Mouse (Mus musculus) CH12.LX (cell line): Measurements from ENCODE around the gene Aig1. TPM values are rescaled to one million over a fixed set of nuclear protein-coding genes. Genes with fewer than 3 reads are reported as not detected.

Experiments used
- DNase-seq: peaks from one replicate; pipeline ENCODE4 v3.0.0-alpha.2; 2013; ENCODE audit errors: extremely low read depth
- H3K27ac ChIP-seq: 2 replicates; pipeline ENCODE4 v1.5.1; 2012; ENCODE audit warnings: low read depth, mild to moderate bottlenecking, control low read depth, moderate library complexity; ENCODE audit not compliant: insufficient read depth
- H3K27me3 ChIP-seq: replicated peaks from 2 replicates; pipeline ENCODE3; 2012; ENCODE audit warnings: inconsistent platforms
- H3K36me3 ChIP-seq, 2 experiments: replicated peaks in 1 of 2; 2 replicates each; pipeline versions ENCODE3 to v1.6.1; 2012; ENCODE audit warnings: inconsistent platforms in 1 of 2, low read length in 1 of 2, mild to moderate bottlenecking in 1 of 2, mixed read lengths in 1 of 2, moderate library complexity in 1 of 2; ENCODE audit not compliant: control insufficient read depth in 1 of 2, insufficient read depth in 1 of 2
- H3K4me1 ChIP-seq, 2 experiments: 2 replicates each; pipeline ENCODE4 v1.6.1; 2012; ENCODE audit warnings: inconsistent platforms in 1 of 2, moderate library complexity in 1 of 2; ENCODE audit not compliant: insufficient read depth in 2 of 2, control insufficient read depth in 1 of 2
- H3K4me2 ChIP-seq: 2 replicates; pipeline ENCODE4 v1.6.1; 2012; ENCODE audit warnings: low read depth, mild to moderate bottlenecking, control low read depth; ENCODE audit not compliant: poor library complexity, insufficient read depth, severe bottlenecking
- H3K4me3 ChIP-seq, 3 experiments: fragments of 150-350 bp in 1 of 3; sonication (generic) in 1 of 3; replicated peaks in 1 of 3; 2 replicates each; pipeline versions ENCODE3 to v1.5.1; 2011 to 2012; ENCODE audit warnings: low read depth in 2 of 3, low read length in 2 of 3, mild to moderate bottlenecking in 2 of 3, moderate library complexity in 2 of 3, control low read depth in 1 of 3, improper control_type of control experiment in 1 of 3, inconsistent platforms in 1 of 3, mixed read lengths in 1 of 3; ENCODE audit not compliant: poor library complexity in 1 of 3
- H3K79me2 ChIP-seq: replicated peaks from 2 replicates; pipeline ENCODE4 v1.6.1; 2012; ENCODE audit warnings: mild to moderate bottlenecking, moderate library complexity; ENCODE audit not compliant: control insufficient read depth, poor library complexity, insufficient read depth, severe bottlenecking; ENCODE audit errors: extremely low read depth
- H3K9ac ChIP-seq: 2 replicates; pipeline ENCODE4 v1.6.1; 2012; ENCODE audit warnings: low read depth, mild to moderate bottlenecking, control low read depth, moderate library complexity; ENCODE audit not compliant: insufficient read depth
- H3K9me3 ChIP-seq: replicated peaks from 2 replicates; pipeline ENCODE3; 2012; ENCODE audit warnings: low read length, inconsistent platforms, mixed read lengths
- BHLHE40 ChIP-seq: IDR thresholded peaks from 2 replicates; pipeline ENCODE4 v1.6.1; 2011; ENCODE audit warnings: mild to moderate bottlenecking, low read depth, low read length, improper control_type of control experiment
- CHD2 ChIP-seq: IDR thresholded peaks from 2 replicates; pipeline ENCODE4 v1.6.1; 2011; ENCODE audit warnings: low read length, improper control_type of control experiment
- E2F4 ChIP-seq: IDR thresholded peaks from 2 replicates; pipeline ENCODE4 v1.6.1; 2011; ENCODE audit warnings: low read depth, low read length, improper control_type of control experiment; ENCODE audit not compliant: insufficient replicate concordance
- ELF1 ChIP-seq: IDR thresholded peaks from 2 replicates; pipeline ENCODE4 v1.6.1; 2014; ENCODE audit warnings: low read depth, mild to moderate bottlenecking, inconsistent platforms, low read length, improper control_type of control experiment
- ETS1 ChIP-seq: conservative IDR thresholded peaks from 2 replicates; pipeline ENCODE4 v1.6.1; 2012; ENCODE audit warnings: low read depth, mild to moderate bottlenecking, inconsistent platforms, low read length, improper control_type of control experiment, moderate library complexity
- IRF4 ChIP-seq: IDR thresholded peaks from 2 replicates; pipeline ENCODE4 v1.6.1; 2014; ENCODE audit warnings: low read depth, mild to moderate bottlenecking, inconsistent platforms, low read length, improper control_type of control experiment
- JUN ChIP-seq: IDR thresholded peaks from 2 replicates; pipeline ENCODE4 v1.6.1; 2011; ENCODE audit warnings: low read depth, mild to moderate bottlenecking, low read length, improper control_type of control experiment, moderate library complexity; ENCODE audit not compliant: insufficient read depth
- MAZ ChIP-seq: IDR thresholded peaks from 2 replicates; pipeline ENCODE4 v1.6.1; 2012; ENCODE audit warnings: low read depth, mild to moderate bottlenecking, inconsistent platforms, low read length, improper control_type of control experiment, moderate library complexity
- MEF2A ChIP-seq: IDR thresholded peaks from 2 replicates; pipeline ENCODE4 v1.6.1; 2014; ENCODE audit warnings: low read depth, mild to moderate bottlenecking, inconsistent platforms, low read length, improper control_type of control experiment, borderline replicate concordance
- NRF1 ChIP-seq: IDR thresholded peaks from 2 replicates; pipeline ENCODE4 v1.6.1; 2014; ENCODE audit warnings: low read depth, mild to moderate bottlenecking, inconsistent platforms, low read length, improper control_type of control experiment, moderate library complexity
- PAX5 ChIP-seq: IDR thresholded peaks from 2 replicates; pipeline ENCODE4 v1.6.1; 2012; ENCODE audit warnings: low read length, inconsistent platforms, mixed read lengths
- POLR2A ChIP-seq: IDR thresholded peaks from 2 replicates; pipeline ENCODE4 v1.6.1; 2011; ENCODE audit warnings: low read depth, mild to moderate bottlenecking, improper control_type of control experiment, low read length
- POLR2AphosphoS2 ChIP-seq: IDR thresholded peaks from 2 replicates; pipeline ENCODE4 v1.6.1; 2011; ENCODE audit warnings: low read depth, low read length, improper control_type of control experiment
- RCOR1 ChIP-seq: conservative IDR thresholded peaks from 2 replicates; pipeline ENCODE4 v1.6.1; 2012; ENCODE audit warnings: low read depth, mild to moderate bottlenecking, inconsistent platforms, low read length, improper control_type of control experiment
- SMC3 ChIP-seq: IDR thresholded peaks from 2 replicates; pipeline ENCODE4 v1.6.1; 2011; ENCODE audit warnings: low read depth, low read length, improper control_type of control experiment
- TCF12 ChIP-seq: IDR thresholded peaks from 2 replicates; pipeline ENCODE4 v1.6.1; 2014; ENCODE audit warnings: low read depth, mild to moderate bottlenecking, inconsistent platforms, low read length, improper control_type of control experiment
- UBTF ChIP-seq: IDR thresholded peaks from 2 replicates; pipeline ENCODE4 v1.6.1; 2012; ENCODE audit warnings: low read depth, mild to moderate bottlenecking, inconsistent platforms, low read length, improper control_type of control experiment, moderate library complexity
- USF1 ChIP-seq: IDR thresholded peaks from 2 replicates; pipeline ENCODE4 v1.6.1; 2014; ENCODE audit warnings: low read depth, mild to moderate bottlenecking, inconsistent platforms, low read length, improper control_type of control experiment
- ZMIZ1 ChIP-seq: IDR thresholded peaks from 2 replicates; pipeline ENCODE4 v1.6.1; 2012; ENCODE audit warnings: low read depth, mild to moderate bottlenecking, inconsistent platforms, low read length, improper control_type of control experiment
- dilution Hi-C: fragments of 300-500 bp; cut with MboI; formaldehyde crosslinking; loops from 2 replicates; pipeline ENCODE4 v1.14.3; 2020; ENCODE audit warnings: low sequenced_read_pairs; ENCODE audit not compliant: extremely low pct_unique_long_range_greater_than_20kb, extremely low pct_ligation_motif_present
- in situ Hi-C: fragments of 300-500 bp; cut with MboI; formaldehyde crosslinking; loops from 3 replicates; pipeline ENCODE4 v1.14.3; 2019; ENCODE audit warnings: low sequenced_read_pairs, low pct_ligation_motif_present, low pct_unique_long_range_greater_than_20kb, mixed read lengths
- polyA plus RNA-seq: library from polyadenylated mRNA; unstranded; fragments of >175 nt; gene quantifications from 2 replicates; pipeline ENCODE4 v1.2.1, GENCODE M21; 2012; ENCODE audit warnings: low read depth; ENCODE audit not compliant: insufficient read length
- total RNA-seq, 2 experiments: library from RNA; depleted of rRNA; stranded (reverse); fragments of 300-350 nt in 1 of 2; fragments of >200 nt in 1 of 2; gene quantifications; 2 replicates each; pipeline ENCODE4 v1.2.3; 2012 to 2014

Gene Aig1
- total and polyA plus RNA-seq, 3 experiments = 1.6 to 10.8 (median 2.4) TPM

DNA sequence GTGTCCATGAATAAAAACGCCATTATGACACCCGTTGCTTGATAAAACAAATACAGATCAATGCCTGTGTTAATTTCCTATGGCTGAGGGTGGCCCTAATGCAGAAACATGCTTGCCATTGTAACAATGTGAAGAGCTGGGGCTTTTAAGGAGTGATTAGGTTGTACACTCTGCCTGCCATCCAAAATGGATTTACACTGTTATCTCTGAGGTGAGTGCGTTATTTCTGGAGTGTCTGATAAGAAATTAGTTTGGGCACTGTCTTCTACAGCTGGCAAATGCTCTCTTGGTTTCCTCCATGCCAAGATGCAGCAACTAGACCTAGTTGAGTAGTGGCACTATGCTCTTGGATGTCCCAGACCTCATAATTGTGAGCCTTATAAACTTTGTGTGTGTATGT, 143.5 kb downstream of the Aig1 start:
- Histone ChIP-seq H3K4me3 (no peak overlapping the region), H3K9ac (no peak overlapping the region), H3K4me1 (no peaks in the 10 kb centered on the region), H3K27ac (no peak overlapping the region), H3K9me3 (no peaks in the 10 kb centered on the region), H3K36me3 (no peaks in the 10 kb centered on the region), H3K79me2 (no peaks in the 10 kb centered on the region), H3K4me2 (no peak overlapping the region), H3K27me3 (no peaks in the 10 kb centered on the region)
- no peak for TF ChIP-seq IRF4
- TF ChIP-seq UBTF = no peak
- no peak for DNase-seq
- dilution Hi-C loops (no loop called here), in situ Hi-C loops (no loop called here)

DNA sequence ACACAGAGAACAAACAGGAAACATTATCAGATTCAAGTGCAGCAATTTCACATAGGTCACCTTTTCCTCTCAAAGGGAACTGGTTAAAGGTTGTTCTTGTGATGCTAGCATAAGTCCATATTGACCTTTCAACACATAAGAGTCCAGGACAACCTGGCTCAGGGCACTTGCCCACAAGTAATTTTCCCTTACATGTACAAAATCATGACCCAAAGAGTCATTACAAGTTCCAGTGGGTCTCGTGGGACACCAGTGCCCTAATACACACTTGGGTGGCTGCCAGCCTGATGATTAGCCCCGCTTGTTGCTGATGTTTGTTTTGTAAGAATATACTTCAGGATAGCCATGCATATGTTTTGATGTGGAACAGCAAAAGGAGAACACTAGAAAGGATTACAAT, 152.6 kb downstream of the Aig1 start:
- Histone ChIP-seq H3K27ac (no peak overlapping the region), H3K4me3 (no peak overlapping the region), H3K27me3 (no peaks in the 10 kb centered on the region), H3K9ac (no peak overlapping the region), H3K79me2 (no peaks in the 10 kb centered on the region), H3K9me3 (no peaks in the 10 kb centered on the region), H3K4me2 (no peak overlapping the region), H3K36me3 (no peaks in the 10 kb centered on the region), H3K4me1 (no peaks in the 10 kb centered on the region)
- dilution Hi-C loops = no loop called here
- in situ Hi-C loops = no loop called here
- TF ChIP-seq MAZ (no peak), POLR2AphosphoS2 (no peak), USF1 (no peak), RCOR1 (no peak), ZMIZ1 (no peak), PAX5 (no peak), MEF2A (no peak), NRF1 (no peak), UBTF (no peak)
- no peak for DNase-seq

DNA sequence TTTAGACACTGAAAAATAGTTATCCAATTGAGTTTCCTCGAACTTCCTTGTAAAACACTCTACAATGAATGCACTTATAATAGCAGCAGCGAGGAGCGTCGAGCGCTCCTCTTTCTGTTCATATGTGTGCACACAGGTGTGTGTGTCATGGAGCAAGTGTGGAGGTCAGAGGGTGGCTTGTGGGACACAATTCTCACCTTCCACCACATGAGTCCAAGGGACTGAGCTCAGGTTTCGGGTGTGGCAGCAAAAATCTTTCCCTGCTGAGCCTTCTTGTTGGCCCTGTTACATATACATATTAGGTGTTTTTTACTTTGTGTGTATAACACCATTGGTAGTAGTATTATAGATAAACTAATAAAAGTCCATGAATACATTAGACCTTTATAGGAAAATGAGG, 153.2 kb downstream of the Aig1 start:
- H3K9ac ChIP-seq = no peak overlapping the region
- no peak overlapping the region for H3K4me2 ChIP-seq
- no peaks in the 10 kb centered on the region for H3K9me3 ChIP-seq
- no peaks in the 10 kb centered on the region for H3K27me3 ChIP-seq
- dilution Hi-C loops (no loop called here), in situ Hi-C loops (no loop called here)
- TF ChIP-seq ELF1 (no peak), JUN (no peak), ZMIZ1 (no peak), E2F4 (no peak), TCF12 (no peak), NRF1 (no peak), BHLHE40 (no peak), CHD2 (no peak), POLR2A (no peak), ETS1 (no peak), SMC3 (no peak)
- H3K4me1 ChIP-seq = no peaks in the 10 kb centered on the region
- DNase-seq = no peak
- no peaks in the 10 kb centered on the region for H3K36me3 ChIP-seq
- no peaks in the 10 kb centered on the region for H3K79me2 ChIP-seq
- no peak overlapping the region for H3K4me3 ChIP-seq
- no peak overlapping the region for H3K27ac ChIP-seq
